Mouse (Mus musculus) frontal cortex, postnatal 10 days (tissue): Measurements from ENCODE around the gene Galns.

Experiments
- DNase-seq, 2 experiments: peaks; one replicate each; pipeline ENCODE4 v3.0.0; 2022; ENCODE audit warnings: low spot score in 2 of 2, mixed read lengths in 1 of 2

Gene Galns

GRCm38 (mm10) chr8:122568109-122568504, 43.2 kb downstream of the Galns start:
- no peak for DNase-seq

- peak; percentile 93 to 94 for DNase-seq
Measured at GRCm38 (mm10) chr8:122567361-122568108, 43.7 kb downstream of the Galns start, which contains the start of gene Cdt1. Cdt1 (plus strand) TSS chr8:122568015.

GRCm38 (mm10) chr8:122566766-122567165, 44.5 kb downstream of the Galns start:
- DNase-seq: no peak

- DNase-seq: no peak
Measured at GRCm38 (mm10) chr8:122564363-122565352, 46.6 kb downstream of the Galns start.

- DNase-seq: no peak
Measured at GRCm38 (mm10) chr8:122561199-122561598, 50.1 kb downstream of the Galns start.

- DNase-seq: no peak
Measured at GRCm38 (mm10) chr8:122558671-122559349, 52.5 kb downstream of the Galns start.

GRCm38 (mm10) chr8:122557248-122558038, 53.8 kb downstream of the Galns start:
- DNase-seq: no peak

GRCm38 (mm10) chr8:122556030-122557009, 54.9 kb downstream of the Galns start:
- DNase-seq: no peak

GRCm38 (mm10) chr8:122554786-122555185, 56.5 kb downstream of the Galns start:
- no peak for DNase-seq

- DNase-seq: peak in 1 of 2 experiments; percentile 82
Measured at GRCm38 (mm10) chr8:122551265-122552051, 59.8 kb downstream of the Galns start, which contains the start of gene Piezo1. Piezo1 (minus strand) TSS chr8:122551329.

GRCm38 (mm10) chr8:122550995-122551264, 60.3 kb downstream of the Galns start:
- DNase-seq: no peak

GRCm38 (mm10) chr8:122550234-122550994, 60.8 kb downstream of the Galns start:
- DNase-seq: no peak

- no peak for DNase-seq
Measured at GRCm38 (mm10) chr8:122548891-122549439, 62.3 kb downstream of the Galns start.

GRCm38 (mm10) chr8:122548331-122548730, 62.9 kb downstream of the Galns start:
- no peak for DNase-seq

- no peak for DNase-seq
Measured at GRCm38 (mm10) chr8:122547815-122548214, 63.4 kb downstream of the Galns start.

- no peak for DNase-seq
Measured at GRCm38 (mm10) chr8:122546811-122547453, 64.3 kb downstream of the Galns start.

- no peak for DNase-seq
Measured at GRCm38 (mm10) chr8:122546066-122546755, 65.1 kb downstream of the Galns start.
